Mouse (Mus musculus): ENCODE data around the gene Pum3.

Gene Pum3

GRCm38 (mm10) chr19:27429745-27430251, at the start of gene Pum3:
Gene Pum3 (minus strand): TSS chr19:27429825.
- DNase-seq: peak; percentile 100

- DNase-seq: no peak
Measured at GRCm38 (mm10) chr19:27466691-27467090, 37.1 kb upstream of the Pum3 start.

GRCm38 (mm10) chr19:27462656-27463055, 33.0 kb upstream of the Pum3 start:
- no peak for DNase-seq

GRCm38 (mm10) chr19:27450458-27450857, 20.8 kb upstream of the Pum3 start:
- DNase-seq: peak; percentile 75

GRCm38 (mm10) chr19:27447515-27447914, 17.9 kb upstream of the Pum3 start:
- DNase-seq: peak; percentile 77

GRCm38 (mm10) chr19:27441106-27441505, 11.5 kb upstream of the Pum3 start:
- DNase-seq: no peak

- DNase-seq: no peak
Measured at GRCm38 (mm10) chr19:27437982-27438652, 8.5 kb upstream of the Pum3 start.

- no peak for DNase-seq
Measured at GRCm38 (mm10) chr19:27430406-27430805, 781 bp upstream of the Pum3 start.

- DNase-seq: no peak
Measured at GRCm38 (mm10) chr19:27429281-27429680, 344 bp downstream of the Pum3 start.

- DNase-seq: no peak
Measured at GRCm38 (mm10) chr19:27427865-27428264, 1.8 kb downstream of the Pum3 start.

- DNase-seq: peak; percentile 41
Measured at GRCm38 (mm10) chr19:27426451-27426850, 3.2 kb downstream of the Pum3 start.

GRCm38 (mm10) chr19:27425656-27426055, 4.0 kb downstream of the Pum3 start:
- DNase-seq: peak; percentile 61

- no peak for DNase-seq
Measured at GRCm38 (mm10) chr19:27417375-27417774, 12.2 kb downstream of the Pum3 start.

GRCm38 (mm10) chr19:27416569-27416968, 13.1 kb downstream of the Pum3 start:
- DNase-seq: peak; percentile 54

- no peak for DNase-seq
Measured at GRCm38 (mm10) chr19:27411340-27411739, 18.3 kb downstream of the Pum3 start.

GRCm38 (mm10) chr19:27410751-27411150, 18.9 kb downstream of the Pum3 start:
- DNase-seq: no peak

- DNase-seq: no peak
Measured at GRCm38 (mm10) chr19:27409782-27410181, 19.8 kb downstream of the Pum3 start.

- DNase-seq: no peak
Measured at GRCm38 (mm10) chr19:27409196-27409595, 20.4 kb downstream of the Pum3 start.

GRCm38 (mm10) chr19:27397797-27398196, 31.8 kb downstream of the Pum3 start:
- DNase-seq: no peak

- no peak for DNase-seq
Measured at GRCm38 (mm10) chr19:27397223-27397622, 32.4 kb downstream of the Pum3 start.

- no peak for DNase-seq
Measured at GRCm38 (mm10) chr19:27396719-27397118, 32.9 kb downstream of the Pum3 start.

GRCm38 (mm10) chr19:27395936-27396335, 33.7 kb downstream of the Pum3 start:
- DNase-seq: no peak

- peak; percentile 3 for DNase-seq
Measured at GRCm38 (mm10) chr19:27395481-27395880, 34.1 kb downstream of the Pum3 start.

GRCm38 (mm10) chr19:27394341-27394990, 35.2 kb downstream of the Pum3 start:
- no peak for DNase-seq

All from retina, postnatal 1 day (tissue).